ENCODE assay signal across 29 mouse cellular contexts in the genomic region with DNA sequence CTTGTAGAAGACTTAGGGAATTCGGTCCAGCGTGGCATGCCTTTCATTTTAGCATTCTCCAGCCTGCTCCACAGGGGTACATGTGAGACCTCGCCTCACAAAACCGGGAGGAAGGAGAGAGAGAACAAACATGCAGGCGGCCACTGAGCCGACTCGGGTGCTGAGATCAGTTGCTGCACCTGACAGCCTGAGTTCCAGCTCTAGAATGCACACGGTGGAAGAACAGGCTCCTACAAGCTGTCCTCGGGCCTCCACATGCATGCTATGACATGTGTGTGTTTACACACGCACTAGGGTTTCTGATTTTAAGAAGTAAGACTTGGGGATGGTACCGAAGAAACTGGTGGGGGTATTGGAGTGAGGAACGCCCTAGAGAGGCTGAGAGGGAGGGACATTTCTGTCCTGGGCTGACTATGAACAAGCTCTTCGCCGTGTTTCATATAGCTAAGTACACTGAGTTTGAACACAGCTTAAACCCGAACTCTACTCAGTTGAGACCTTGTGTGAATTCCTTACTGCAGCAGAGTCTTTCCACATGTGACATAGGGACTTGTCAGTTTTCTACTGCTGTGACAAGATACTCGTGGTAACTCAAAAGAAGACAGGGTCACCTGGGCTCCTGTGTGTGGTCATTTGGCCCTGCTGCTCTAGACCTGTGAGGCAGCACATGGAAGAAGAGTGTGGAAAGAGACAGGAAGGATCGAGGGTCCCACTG. TPM values are rescaled to one million over a fixed set of nuclear protein-coding genes. Genes with fewer than 3 reads are reported as not detected.
A peak's percentile ranks its signal among the peaks of the same experiment; 100 is the strongest.
DNase-seq lines count a peak whose midpoint lies in the region; ATAC-seq and TF ChIP-seq lines count a peak whose summit lies in the region.
"Had no signal": no experiment of that assay in that cellular context is flagged by ENCODE, and none has a peak within 500 bp of the region (broad histone marks: within the 10 kb centered on the region; RNA-seq: fewer than 3 reads in every experiment).

No protein-coding gene starts in this region.

- no peak for TF ChIP-seq CTCF in left cerebral cortex, adult 2 months (IDR thresholded peaks at IDR 0.05)
- TF ChIP-seq CTCF in stomach, postnatal 0 days (IDR thresholded peaks at IDR 0.05; ENCODE audit: low read depth) = no peak

- 0 out of 2 replicates have a peak, but pooled peaks cover 10% of the 10 kb centered on the region for H3K4me1 ChIP-seq in embryonic facial prominence, embryonic 15.5 days
- H3K4me1 ChIP-seq in stomach, postnatal 0 days (replicated peaks; ENCODE audit: control insufficient read depth, insufficient read depth) = no peaks in the 10 kb centered on the region
- peaks cover 16% of the 10 kb centered on the region for H3K4me1 ChIP-seq in hindbrain, embryonic 13.5 days (replicated peaks)

- H3K9ac ChIP-seq in embryonic facial prominence, embryonic 15.5 days = no peak overlapping the region
- H3K9ac ChIP-seq in stomach, postnatal 0 days (ENCODE audit: low read length) = no peak overlapping the region
- no peak overlapping the region for H3K9ac ChIP-seq in hindbrain, embryonic 13.5 days
- H3K9ac ChIP-seq: embryonic facial prominence, embryonic 12.5 days; heart, embryonic 12.5 days had no signal

- H3K9me3 ChIP-seq in embryonic facial prominence, embryonic 15.5 days (replicated peaks) = no peaks in the 10 kb centered on the region
- no peaks in the 10 kb centered on the region for H3K9me3 ChIP-seq in stomach, postnatal 0 days (ENCODE audit: control insufficient read depth, low read length)
- H3K9me3 ChIP-seq in hindbrain, embryonic 13.5 days = no peaks in the 10 kb centered on the region
- H3K9me3 ChIP-seq: embryonic facial prominence, embryonic 12.5 days; forebrain, embryonic 10.5 days; heart, embryonic 12.5 days had no signal

- DNase-seq in left cerebral cortex, adult 2 months (ENCODE audit: extremely low spot score in 1 of 2, low spot score in 2 of 2) = no peak
- no peak for DNase-seq in left cerebral cortex, postnatal 36 days (ENCODE audit: low spot score in 2 of 2)
- peak; percentile 45 for DNase-seq in urinary bladder, postnatal 14 days (ENCODE audit: low spot score)
- no peak for DNase-seq in urinary bladder, adult 2 months (ENCODE audit: low spot score)
- no peak for DNase-seq in stomach, postnatal 0 days (ENCODE audit: low spot score)
- DNase-seq: adrenal gland, adult 8-10 months; cerebellum, adult 11 months; cerebellum, adult 8-10 months; cerebellum, postnatal 14 days; embryo, embryonic 11 days; gastrocnemius, adult 2 months; gastrocnemius, postnatal 25 days had no signal

- ATAC-seq in embryonic facial prominence, embryonic 15.5 days (ENCODE audit: insufficient number of reproducible peaks, low FRiP score, low TSS enrichment, low read depth) = no peak
- peak; percentile 18; the same call in 1 of the 2 replicates for ATAC-seq in stomach, postnatal 0 days (ENCODE audit: low FRiP score, low TSS enrichment)
- ATAC-seq in hindbrain, embryonic 13.5 days (ENCODE audit: low FRiP score) = no peak
- ATAC-seq: hindbrain, embryonic 16.5 days had no signal

- no peak overlapping the region for H3K4me3 ChIP-seq in left cerebral cortex, adult 2 months
- no peak overlapping the region for H3K4me3 ChIP-seq in embryonic facial prominence, embryonic 15.5 days (replicated peaks)
- no peak overlapping the region for H3K4me3 ChIP-seq in stomach, postnatal 0 days (ENCODE audit: low read depth, low read length)
- H3K4me3 ChIP-seq in hindbrain, embryonic 13.5 days = no peak overlapping the region
- H3K4me3 ChIP-seq: embryonic facial prominence, embryonic 12.5 days; erythroblast, embryonic 14.5 days; forebrain, embryonic 10.5 days; gastrocnemius, adult 2 months; heart, embryonic 12.5 days had no signal

- H3K36me3 ChIP-seq in embryonic facial prominence, embryonic 15.5 days = peaks cover 33% of the 10 kb centered on the region
- peaks cover 13% of the 10 kb centered on the region for H3K36me3 ChIP-seq in stomach, postnatal 0 days (ENCODE audit: control insufficient read depth, insufficient read depth, low read length)
- peaks cover 19% of the 10 kb centered on the region for H3K36me3 ChIP-seq in hindbrain, embryonic 13.5 days

- no peaks in the 10 kb centered on the region for H3K27me3 ChIP-seq in embryonic facial prominence, embryonic 15.5 days
- H3K27me3 ChIP-seq in stomach, postnatal 0 days (ENCODE audit: control insufficient read depth, insufficient read depth, low read length) = no peaks in the 10 kb centered on the region
- H3K27me3 ChIP-seq in hindbrain, embryonic 13.5 days = no peaks in the 10 kb centered on the region
- H3K27me3 ChIP-seq: embryonic facial prominence, embryonic 12.5 days; heart, embryonic 12.5 days had no signal

- intact Hi-C loops in left cerebral cortex, adult 2 months (cut with DNase I) = no loop called here
- intact Hi-C loops in left cerebral cortex, postnatal 36 days (cut with DNase I) = no loop called here

- TF ChIP-seq EP300 in stomach, postnatal 0 days (optimal IDR thresholded peaks at IDR 0.05) = no peak

- H3K27ac ChIP-seq in left cerebral cortex, adult 2 months = peak overlapping the region; percentile 50; the same call in 1 of the 2 replicates
- H3K27ac ChIP-seq in embryonic facial prominence, embryonic 15.5 days (replicated peaks) = peak overlapping the region; percentile 61
- H3K27ac ChIP-seq in stomach, postnatal 0 days (replicated peaks) = peak overlapping the region; percentile 49; the same call in 1 of the 2 replicates
- no peak overlapping the region for H3K27ac ChIP-seq in hindbrain, embryonic 13.5 days
- H3K27ac ChIP-seq: embryonic facial prominence, embryonic 12.5 days; forebrain, embryonic 10.5 days; gastrocnemius, adult 2 months had no signal

- 74% methylated on average over 17 of the region's 17 CpGs for WGBS in embryonic facial prominence, embryonic 15.5 days
- WGBS in stomach, postnatal 0 days = 73% methylated on average over 17 of the region's 17 CpGs
- 89% methylated on average over 17 of the region's 17 CpGs for WGBS in hindbrain, embryonic 13.5 days

- no peak overlapping the region for H3K4me2 ChIP-seq in embryonic facial prominence, embryonic 15.5 days (replicated peaks)
- no peak overlapping the region for H3K4me2 ChIP-seq in stomach, postnatal 0 days (replicated peaks; ENCODE audit: low read depth)
- no peak overlapping the region for H3K4me2 ChIP-seq in hindbrain, embryonic 13.5 days
- H3K4me2 ChIP-seq: embryonic facial prominence, embryonic 12.5 days; heart, embryonic 12.5 days had no signal

RNA-seq across cellular contexts. Expression of a gene that starts 1.2 kb away (rescaled TPM):
- total RNA-seq in left cerebral cortex, adult 2 months (2021) = not detected
- 1 to 10 TPM in 1 of 2 experiments, not detected in 1; 1.0 TPM for total RNA-seq in left cerebral cortex, postnatal 36 days (2021)
- not detected in 2 replicates for polyA plus RNA-seq in urinary bladder, adult 2 months (2012; rRNA removed)
- not detected in 2 replicates for polyA plus RNA-seq in embryonic facial prominence, embryonic 15.5 days (2015; fragmentation: Nextera tagmentation; extraction: Ambion mirVana)
- not detected in 2 replicates for polyA plus RNA-seq in stomach, postnatal 0 days (2015; fragmentation: Nextera tagmentation; extraction: Ambion mirVana)
- not detected in 2 replicates for polyA plus RNA-seq in hindbrain, embryonic 13.5 days (2015; fragmentation: Nextera tagmentation; extraction: Ambion mirVana)
- total RNA-seq: adrenal gland, adult 8-10 months; adrenal gland, postnatal 4 days; common myeloid progenitor, adult 5-6 weeks; ES-E14; gastrocnemius, adult 2 months; gastrocnemius, postnatal 25 days; granulocyte monocyte progenitor cell, adult 5-6 weeks; heart, adult 8-10 months; heart, postnatal 25 days had no signal
- polyA plus RNA-seq: brain, embryonic 14.5 days; embryonic facial prominence, embryonic 12.5 days; erythroblast, embryonic 14.5 days; forebrain, embryonic 10.5 days; forebrain, embryonic 14.5 days; heart, embryonic 12.5 days; heart, embryonic 16.5 days; hindbrain, embryonic 11.5 days; hindbrain, embryonic 16.5 days had no signal

RNA-seq across cellular contexts. Expression of a gene that starts 1.3 kb away (rescaled TPM):
- 1 to 10 TPM in 1 of 2 experiments, under 1 TPM in 1; 0.79 to 1.1 TPM for total RNA-seq in left cerebral cortex, adult 2 months (2021)
- total RNA-seq in left cerebral cortex, postnatal 36 days (2021) = 1 to 10 TPM; 1.1 TPM
- 0.10 TPM in 1 of 2 replicates, not detected in the other for polyA plus RNA-seq in urinary bladder, adult 2 months (2012; rRNA removed)
- polyA plus RNA-seq in embryonic facial prominence, embryonic 15.5 days (2015; fragmentation: Nextera tagmentation; extraction: Ambion mirVana) = 1.6 TPM in 2 replicates
- polyA plus RNA-seq in stomach, postnatal 0 days (2015; fragmentation: Nextera tagmentation; extraction: Ambion mirVana) = 0.10 and 0.18 TPM in 2 replicates
- polyA plus RNA-seq in hindbrain, embryonic 13.5 days (2015; fragmentation: Nextera tagmentation; extraction: Ambion mirVana) = 0.47 and 0.70 TPM in 2 replicates
- total RNA-seq: adrenal gland, adult 8-10 months; adrenal gland, postnatal 4 days; common myeloid progenitor, adult 5-6 weeks; ES-E14; gastrocnemius, adult 2 months; gastrocnemius, postnatal 25 days; granulocyte monocyte progenitor cell, adult 5-6 weeks; heart, adult 8-10 months; heart, postnatal 25 days had no signal

RNA-seq across cellular contexts. Expression of a gene that starts 13.8 kb away (rescaled TPM):
- total RNA-seq in left cerebral cortex, adult 2 months (2021) = 1 to 10 TPM; 1.1 to 2.1 TPM
- total RNA-seq in left cerebral cortex, postnatal 36 days (2021) = 1 to 10 TPM; 1.2 TPM
- 4.7 and 5.0 TPM in 2 replicates for polyA plus RNA-seq in urinary bladder, adult 2 months (2012; rRNA removed)
- 25.7 and 31.5 TPM in 2 replicates for polyA plus RNA-seq in embryonic facial prominence, embryonic 15.5 days (2015; fragmentation: Nextera tagmentation; extraction: Ambion mirVana)
- polyA plus RNA-seq in stomach, postnatal 0 days (2015; fragmentation: Nextera tagmentation; extraction: Ambion mirVana) = 5.4 and 5.7 TPM in 2 replicates
- 8.7 and 9.6 TPM in 2 replicates for polyA plus RNA-seq in hindbrain, embryonic 13.5 days (2015; fragmentation: Nextera tagmentation; extraction: Ambion mirVana)

RNA-seq across cellular contexts. Expression of a gene that starts 13.8 kb away (rescaled TPM):
- 10 to 100 TPM; 18.4 to 19.1 TPM for total RNA-seq in left cerebral cortex, adult 2 months (2021)
- 10 to 100 TPM; 17.8 TPM for total RNA-seq in left cerebral cortex, postnatal 36 days (2021)
- 12.9 and 18.6 TPM in 2 replicates for polyA plus RNA-seq in urinary bladder, adult 2 months (2012; rRNA removed)
- 108 and 118 TPM in 2 replicates for polyA plus RNA-seq in embryonic facial prominence, embryonic 15.5 days (2015; fragmentation: Nextera tagmentation; extraction: Ambion mirVana)
- 39.1 and 41.0 TPM in 2 replicates for polyA plus RNA-seq in stomach, postnatal 0 days (2015; fragmentation: Nextera tagmentation; extraction: Ambion mirVana)
- 115 and 117 TPM in 2 replicates for polyA plus RNA-seq in hindbrain, embryonic 13.5 days (2015; fragmentation: Nextera tagmentation; extraction: Ambion mirVana)

RNA-seq across cellular contexts. Expression of a gene that starts 20.9 kb away (rescaled TPM):
- total RNA-seq in left cerebral cortex, adult 2 months (2021) = 10 to 100 TPM; 20.1 to 21.9 TPM
- 10 to 100 TPM; 14.3 to 21.9 TPM for total RNA-seq in left cerebral cortex, postnatal 36 days (2021)
- 22.6 TPM in 2 replicates for polyA plus RNA-seq in urinary bladder, adult 2 months (2012; rRNA removed)
- polyA plus RNA-seq in embryonic facial prominence, embryonic 15.5 days (2015; fragmentation: Nextera tagmentation; extraction: Ambion mirVana) = 26.9 and 30.9 TPM in 2 replicates
- 5.0 and 5.3 TPM in 2 replicates for polyA plus RNA-seq in stomach, postnatal 0 days (2015; fragmentation: Nextera tagmentation; extraction: Ambion mirVana)
- polyA plus RNA-seq in hindbrain, embryonic 13.5 days (2015; fragmentation: Nextera tagmentation; extraction: Ambion mirVana) = 19.9 and 20.1 TPM in 2 replicates
